Mouse (Mus musculus): ENCODE results near the gene Pdpn. TPM values are rescaled to one million over a fixed set of nuclear protein-coding genes. Genes with fewer than 3 reads are reported as not detected.
"Not testable (repeated sequence)": the region's sequence is repeated elsewhere in the genome, so short reads cannot be mapped to it uniquely, and the experiment has no call there.

Pdpn gene
- 32.3 and 37.6 TPM in 2 replicates for total RNA-seq (2014; rRNA removed)
- 33.6 and 35.2 TPM in 2 replicates for polyA plus RNA-seq (2015; fragmentation: Nextera tagmentation; extraction: Ambion mirVana)

GRCm38 (mm10) chr4:143299325-143300070, at the start of gene Pdpn:
TSS of gene Pdpn (minus strand) at chr4:143299564.
- DNase-seq (ENCODE audit: low spot score) = peak; percentile 82
- 4% methylated on average over 31 of the region's 31 CpGs for WGBS
- no peak for TF ChIP-seq CTCF (IDR thresholded peaks at IDR 0.05)
- H3K9ac ChIP-seq (replicated peaks; ENCODE audit: low read length, poor library complexity, severe bottlenecking) = peak within 1 kb of the TSS; percentile 24; the same call in 1 of the 2 replicates
- H3K9me3 ChIP-seq (ENCODE audit: low read length) = no peaks in the 10 kb centered on the region
- H3K27me3 ChIP-seq (ENCODE audit: insufficient read depth, low read length) = 0 out of 2 replicates have a peak, but pooled peaks cover 5% of the 10 kb centered on the region
- no peak within 1 kb of the TSS for H3K27ac ChIP-seq (ENCODE audit: low read depth, low read length)
- H3K4me1 ChIP-seq (ENCODE audit: insufficient read depth, low read length) = no peaks in the 10 kb centered on the region
- peak within 1 kb of the TSS; percentile 34 for H3K4me3 ChIP-seq (ENCODE audit: low read depth, low read length)
- H3K4me2 ChIP-seq (ENCODE audit: low read depth, low read length, poor library complexity, severe bottlenecking) = peak within 1 kb of the TSS; percentile 54
- no peaks in the 10 kb centered on the region for H3K36me3 ChIP-seq (ENCODE audit: insufficient read depth, low read length)
- ATAC-seq (ENCODE audit: low FRiP score) = peak; percentile 51; the same call in 1 of the 2 replicates

GRCm38 (mm10) chr4:143348678-143349077, 49.3 kb upstream of the Pdpn start:
- Histone ChIP-seq H3K9me3 (ENCODE audit: low read length) (no peaks in the 10 kb centered on the region), H3K4me3 (ENCODE audit: low read depth, low read length) (no peak overlapping the region), H3K36me3 (ENCODE audit: insufficient read depth, low read length) (no peaks in the 10 kb centered on the region), H3K9ac (replicated peaks; ENCODE audit: low read length, poor library complexity, severe bottlenecking) (no peak overlapping the region), H3K27ac (ENCODE audit: low read depth, low read length) (no peak overlapping the region), H3K4me1 (ENCODE audit: insufficient read depth, low read length) (no peaks in the 10 kb centered on the region; the same call in 1 of the 2 replicates), H3K4me2 (ENCODE audit: low read depth, low read length, poor library complexity, severe bottlenecking) (no peak overlapping the region), H3K27me3 (ENCODE audit: insufficient read depth, low read length) (peaks cover 32% of the 10 kb centered on the region)
- 27% methylated on average over 5 of the region's 5 CpGs for WGBS
- TF ChIP-seq CTCF (IDR thresholded peaks at IDR 0.05) = no peak
- ATAC-seq (ENCODE audit: low FRiP score) (no peak), DNase-seq (ENCODE audit: low spot score) (no peak)

GRCm38 (mm10) chr4:143345491-143345890, 46.1 kb upstream of the Pdpn start:
- 88% methylated on average over 5 of the region's 5 CpGs for WGBS
- H3K27ac ChIP-seq (ENCODE audit: low read depth, low read length); H3K9ac ChIP-seq (replicated peaks; ENCODE audit: low read length, poor library complexity, severe bottlenecking); H3K4me3 ChIP-seq (ENCODE audit: low read depth, low read length); H3K4me2 ChIP-seq (ENCODE audit: low read depth, low read length, poor library complexity, severe bottlenecking); DNase-seq (ENCODE audit: low spot score); H3K4me1 ChIP-seq (ENCODE audit: insufficient read depth, low read length); ATAC-seq (ENCODE audit: low FRiP score); H3K9me3 ChIP-seq (ENCODE audit: low read length); H3K36me3 ChIP-seq (ENCODE audit: insufficient read depth, low read length): not testable (repeated sequence)
- peaks cover 19% of the 10 kb centered on the region; the same call in 1 of the 2 replicates for H3K27me3 ChIP-seq (ENCODE audit: insufficient read depth, low read length)

- TF ChIP-seq CTCF (IDR thresholded peaks at IDR 0.05) = no peak
- Histone ChIP-seq H3K27me3 (ENCODE audit: insufficient read depth, low read length) (no peaks in the 10 kb centered on the region), H3K4me1 (ENCODE audit: insufficient read depth, low read length) (no peaks in the 10 kb centered on the region), H3K27ac (ENCODE audit: low read depth, low read length) (no peak overlapping the region), H3K9me3 (ENCODE audit: low read length) (no peaks in the 10 kb centered on the region), H3K4me2 (ENCODE audit: low read depth, low read length, poor library complexity, severe bottlenecking) (no peak overlapping the region), H3K36me3 (ENCODE audit: insufficient read depth, low read length) (no peaks in the 10 kb centered on the region), H3K4me3 (ENCODE audit: low read depth, low read length) (no peak overlapping the region), H3K9ac (replicated peaks; ENCODE audit: low read length, poor library complexity, severe bottlenecking) (no peak overlapping the region)
- DNase-seq (ENCODE audit: low spot score) (no peak), ATAC-seq (ENCODE audit: low FRiP score) (no peak)
- WGBS = 77% methylated on average over 7 of the region's 7 CpGs
Observed at GRCm38 (mm10) chr4:143341470-143341869, 42.1 kb upstream of the Pdpn start.

- no peak for TF ChIP-seq CTCF (IDR thresholded peaks at IDR 0.05)
- no peak for DNase-seq (ENCODE audit: low spot score)
- no peak for ATAC-seq (ENCODE audit: low FRiP score)
Observed at GRCm38 (mm10) chr4:143339808-143340207, 40.4 kb upstream of the Pdpn start.

GRCm38 (mm10) chr4:143336096-143336495, 36.7 kb upstream of the Pdpn start:
- no peaks in the 10 kb centered on the region for H3K9me3 ChIP-seq (ENCODE audit: low read length)
- no peak for TF ChIP-seq CTCF (IDR thresholded peaks at IDR 0.05)
- H3K4me3 ChIP-seq (ENCODE audit: low read depth, low read length) = no peak overlapping the region
- no peaks in the 10 kb centered on the region for H3K36me3 ChIP-seq (ENCODE audit: insufficient read depth, low read length)
- 65% methylated on average over 2 of the region's 2 CpGs for WGBS
- no peaks in the 10 kb centered on the region for H3K27me3 ChIP-seq (ENCODE audit: insufficient read depth, low read length)
- no peaks in the 10 kb centered on the region for H3K4me1 ChIP-seq (ENCODE audit: insufficient read depth, low read length)
- no peak overlapping the region for H3K4me2 ChIP-seq (ENCODE audit: low read depth, low read length, poor library complexity, severe bottlenecking)
- H3K27ac ChIP-seq (ENCODE audit: low read depth, low read length) = no peak overlapping the region
- no peak for ATAC-seq (ENCODE audit: low FRiP score)
- no peak overlapping the region for H3K9ac ChIP-seq (replicated peaks; ENCODE audit: low read length, poor library complexity, severe bottlenecking)
- no peak for DNase-seq (ENCODE audit: low spot score)

More at GRCm38 (mm10) chr4:143339808-143340207, 40.4 kb upstream of the Pdpn start:
- H3K9ac ChIP-seq (replicated peaks; ENCODE audit: low read length, poor library complexity, severe bottlenecking) = no peak overlapping the region
- no peak overlapping the region for H3K27ac ChIP-seq (ENCODE audit: low read depth, low read length)
- no peaks in the 10 kb centered on the region for H3K4me1 ChIP-seq (ENCODE audit: insufficient read depth, low read length)
- no peak overlapping the region for H3K4me3 ChIP-seq (ENCODE audit: low read depth, low read length)
- H3K9me3 ChIP-seq (ENCODE audit: low read length) = no peaks in the 10 kb centered on the region
- H3K4me2 ChIP-seq (ENCODE audit: low read depth, low read length, poor library complexity, severe bottlenecking) = no peak overlapping the region
- H3K27me3 ChIP-seq (ENCODE audit: insufficient read depth, low read length) = no peaks in the 10 kb centered on the region
- H3K36me3 ChIP-seq (ENCODE audit: insufficient read depth, low read length) = no peaks in the 10 kb centered on the region
- WGBS = 67% methylated on average over 13 of the region's 13 CpGs

Data from midbrain, postnatal 0 days (tissue).